Mouse (Mus musculus) midbrain, embryonic 15.5 days (tissue): ENCODE data around the gene Itga10. TPM values are rescaled to one million over a fixed set of nuclear protein-coding genes. Genes with fewer than 3 reads are reported as not detected.
"Not testable (repeated sequence)": the region's sequence is repeated elsewhere in the genome, so short reads cannot be mapped to it uniquely, and the experiment has no call there.

Experiments
- ATAC-seq: fragments of 200-750 bp; cut with Nextera tagmentation; replicated peaks from 2 replicates; pipeline ENCODE4 v1.8.0; 2017; ENCODE audit warnings: moderate TSS enrichment
- H3K27ac ChIP-seq: fragments of 300-500 bp; sonication (generic); 2 replicates; pipeline ENCODE4 v1.5.1; 2015; ENCODE audit warnings: mild to moderate bottlenecking, inconsistent platforms
- H3K27me3 ChIP-seq: fragments of 300-500 bp; sonication (generic); replicated peaks from 2 replicates; pipeline ENCODE4 v1.6.1; 2015; ENCODE audit warnings: inconsistent platforms
- H3K36me3 ChIP-seq: fragments of 300-500 bp; sonication (generic); replicated peaks from 2 replicates; pipeline ENCODE4 v1.6.1; 2015; ENCODE audit warnings: inconsistent platforms
- H3K4me1 ChIP-seq: fragments of 300-500 bp; sonication (generic); 2 replicates; pipeline ENCODE4 v1.6.1; 2015; ENCODE audit warnings: inconsistent platforms
- H3K4me2 ChIP-seq: fragments of 300-500 bp; sonication (generic); 2 replicates; pipeline ENCODE4 v1.6.1; 2015; ENCODE audit warnings: inconsistent platforms, mild to moderate bottlenecking, moderate library complexity
- H3K4me3 ChIP-seq: fragments of 300-500 bp; sonication (generic); 2 replicates; pipeline ENCODE4 v1.5.1; 2015; ENCODE audit warnings: mild to moderate bottlenecking, inconsistent platforms
- H3K9ac ChIP-seq: fragments of 300-500 bp; sonication (generic); 2 replicates; pipeline ENCODE4 v1.6.1; 2015; ENCODE audit warnings: mild to moderate bottlenecking, inconsistent platforms
- H3K9me3 ChIP-seq: fragments of 300-500 bp; sonication (generic); 2 replicates; pipeline ENCODE4 v1.6.1; 2016; ENCODE audit warnings: inconsistent platforms
- WGBS: fragments of 180-500 bp; shearing (Covaris S2); methylation state at CpG from one replicate; pipeline ENCODE4 v1.1.7; 2015; ENCODE audit warnings: mixed read lengths; 5-methylcytosine and 5-hydroxymethylcytosine counted together
- polyA plus RNA-seq: library from polyadenylated mRNA; unstranded; fragments of >200 nt; fragmentation: Nextera tagmentation; extraction: Ambion mirVana; gene quantifications from 2 replicates; pipeline ENCODE4 v1.2.1, GENCODE M21; 2015

Itga10 gene
- polyA plus RNA-seq, 1 experiment from 2014 or later, result 1.6 TPM

DNA sequence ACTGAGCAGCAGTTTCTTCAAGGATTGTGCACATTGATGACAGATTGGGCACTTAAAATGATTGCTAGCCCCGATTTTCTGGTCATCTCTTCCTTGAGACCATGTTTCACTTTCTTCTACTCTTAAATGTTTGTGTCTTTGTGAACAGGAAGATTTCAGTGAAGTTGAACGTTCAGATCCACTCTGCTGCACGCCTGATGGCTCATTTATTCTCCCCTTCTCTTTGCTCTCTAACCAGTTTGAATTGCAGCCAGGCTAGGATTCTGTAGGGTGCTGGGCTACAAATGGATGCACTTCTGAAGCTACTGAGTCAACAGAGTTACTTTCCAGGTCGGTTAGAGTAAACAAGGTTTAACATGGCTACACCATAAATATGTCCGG is 42.7 kb upstream of the Itga10 start:
- peak overlapping the region; percentile 93 for H3K27ac ChIP-seq
- WGBS, result 21% methylated on average over 5 of the region's 5 CpGs
- no peaks in the 10 kb centered on the region for H3K27me3 ChIP-seq

DNA sequence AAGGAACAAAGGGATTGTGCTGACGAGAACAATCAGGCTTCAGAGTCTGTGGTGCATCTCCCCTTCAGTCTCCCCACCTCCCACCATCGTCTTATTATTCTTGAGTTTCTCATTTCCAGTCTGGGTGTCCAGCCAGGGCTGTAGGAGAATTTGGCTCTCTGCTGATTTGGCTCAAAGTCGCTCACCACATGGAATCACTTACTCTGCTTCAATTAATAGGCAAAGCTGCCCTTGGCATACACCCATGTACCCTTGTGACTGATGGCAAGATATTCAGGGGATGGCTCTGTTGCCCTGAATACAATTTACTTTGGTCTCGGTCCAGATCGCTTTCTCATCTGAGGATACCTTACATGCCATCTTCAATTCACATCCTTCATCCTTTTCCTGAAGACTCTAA is 42.1 kb upstream of the Itga10 start:
- no peaks in the 10 kb centered on the region for H3K9me3 ChIP-seq
- H3K27me3 ChIP-seq, result no peaks in the 10 kb centered on the region
- H3K27ac ChIP-seq, result peak overlapping the region; percentile 93
- peak overlapping the region; percentile 79 for H3K4me2 ChIP-seq
- no peaks in the 10 kb centered on the region for H3K36me3 ChIP-seq
- H3K4me1 ChIP-seq, result peaks cover 65% of the 10 kb centered on the region
- ATAC-seq, result no peak
- WGBS, result 31% methylated on average over 5 of the region's 5 CpGs
- peak overlapping the region; percentile 80 for H3K4me3 ChIP-seq
- H3K9ac ChIP-seq, result peak overlapping the region; percentile 17

More for the DNA sequence above, 42.7 kb upstream of the Itga10 start:
- H3K4me3 ChIP-seq, result peak overlapping the region; percentile 80
- H3K36me3 ChIP-seq, result no peaks in the 10 kb centered on the region
- H3K4me1 ChIP-seq, result peaks cover 71% of the 10 kb centered on the region
- H3K9me3 ChIP-seq, result no peaks in the 10 kb centered on the region
- peak overlapping the region; percentile 79 for H3K4me2 ChIP-seq
- H3K9ac ChIP-seq, result peak overlapping the region; percentile 82
- no peak for ATAC-seq

- not testable (repeated sequence) for H3K27me3 ChIP-seq, H3K4me2 ChIP-seq, H3K9ac ChIP-seq, H3K4me3 ChIP-seq, H3K36me3 ChIP-seq, H3K27ac ChIP-seq, H3K9me3 ChIP-seq, ATAC-seq
- 85% methylated on average over 4 of the region's 4 CpGs for WGBS
- H3K4me1 ChIP-seq, result peaks cover 41% of the 10 kb centered on the region
These were observed 39.4 kb upstream of the Itga10 start for GRCm38 (mm10) chr3:96606007-96606406.

GRCm38 (mm10) chr3:96606618-96607017 is 38.8 kb upstream of the Itga10 start:
- H3K27ac ChIP-seq, result no peak overlapping the region
- no peaks in the 10 kb centered on the region for H3K27me3 ChIP-seq
- no peak for ATAC-seq
- H3K4me2 ChIP-seq, result no peak overlapping the region
- WGBS, result 89% methylated on average over 4 of the region's 4 CpGs
- H3K9ac ChIP-seq, result no peak overlapping the region
- H3K36me3 ChIP-seq, result no peaks in the 10 kb centered on the region
- H3K9me3 ChIP-seq, result no peaks in the 10 kb centered on the region
- peaks cover 41% of the 10 kb centered on the region for H3K4me1 ChIP-seq
- no peak overlapping the region for H3K4me3 ChIP-seq

GRCm38 (mm10) chr3:96617941-96618340 is 27.4 kb upstream of the Itga10 start:
- Histone ChIP-seq H3K27ac (no peak overlapping the region), H3K4me3 (no peak overlapping the region), H3K9ac (no peak overlapping the region), H3K4me2 (no peak overlapping the region), H3K36me3 (peaks cover 49% of the 10 kb centered on the region), H3K27me3 (no peaks in the 10 kb centered on the region), H3K4me1 (no peaks in the 10 kb centered on the region), H3K9me3 (no peaks in the 10 kb centered on the region)
- WGBS, result 94% methylated on average over 3 of the region's 3 CpGs
- no peak for ATAC-seq

- H3K36me3 ChIP-seq, result peaks cover 30% of the 10 kb centered on the region
- no peak overlapping the region for H3K4me2 ChIP-seq
- H3K9me3 ChIP-seq, result no peaks in the 10 kb centered on the region
- WGBS, result 95% methylated on average over 4 of the region's 4 CpGs
- no peak overlapping the region for H3K4me3 ChIP-seq
- no peak overlapping the region for H3K9ac ChIP-seq
- ATAC-seq, result no peak
- no peaks in the 10 kb centered on the region for H3K27me3 ChIP-seq
- H3K27ac ChIP-seq, result no peak overlapping the region
- no peaks in the 10 kb centered on the region for H3K4me1 ChIP-seq
These were observed 22.2 kb upstream of the Itga10 start for GRCm38 (mm10) chr3:96623201-96623600.

DNA sequence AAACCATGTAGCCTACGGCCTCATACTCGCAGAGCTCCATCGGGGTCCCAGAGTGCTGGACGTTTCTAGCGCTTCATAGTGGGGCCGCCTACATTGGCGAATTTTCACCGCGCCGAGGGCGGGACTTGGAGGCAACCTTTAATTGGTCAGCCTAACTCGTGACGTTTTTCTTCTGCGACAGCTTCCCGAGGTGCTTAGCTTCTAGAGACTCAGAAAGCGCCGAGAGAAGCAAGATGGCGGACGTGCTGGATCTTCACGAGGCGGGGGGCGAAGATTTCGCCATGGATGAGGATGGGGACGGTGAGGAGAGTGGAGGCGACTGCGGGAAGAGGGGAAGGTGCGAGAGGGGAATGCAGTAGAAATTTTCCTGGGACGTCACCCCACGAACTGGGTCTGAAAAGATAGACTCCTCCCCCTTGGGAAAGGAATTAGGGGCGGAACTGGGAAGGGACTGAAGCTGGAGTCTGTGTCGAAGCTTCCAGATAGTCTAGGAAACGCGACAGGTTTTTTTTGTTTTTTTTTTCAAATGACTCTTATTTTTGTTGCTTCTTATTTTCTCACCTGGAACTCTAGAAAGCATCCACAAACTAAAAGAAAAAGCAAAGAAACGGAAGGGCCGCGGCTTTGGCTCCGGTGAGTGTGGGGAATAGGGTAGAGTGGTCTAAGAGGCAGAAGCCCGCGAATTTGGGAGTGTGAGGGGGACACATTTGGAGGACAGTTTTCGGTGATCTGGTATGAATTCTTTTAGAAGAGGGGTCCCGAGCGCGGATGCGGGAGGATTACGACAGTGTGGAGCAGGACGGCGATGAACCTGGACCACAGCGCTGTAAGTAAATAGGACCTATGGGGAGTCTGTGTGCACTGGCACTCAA is 15.4 kb upstream of the Itga10 start, which contains the start of gene Rbm8a:
Gene Rbm8a, plus strand, starts transcription at position 205 of the 872 bp plus-strand sequence.
- Histone ChIP-seq H3K9ac (peak within 1 kb of the TSS; percentile 64), H3K36me3 (peaks cover 7% of the 10 kb centered on the region; the same call in 1 of the 2 replicates), H3K4me2 (peak within 1 kb of the TSS; percentile 70), H3K27me3 (no peaks in the 10 kb centered on the region), H3K27ac (peak within 1 kb of the TSS; percentile 79), H3K4me1 (peaks cover 20% of the 10 kb centered on the region), H3K9me3 (no peaks in the 10 kb centered on the region), H3K4me3 (peak within 1 kb of the TSS; percentile 73)
- peak; percentile 96 for ATAC-seq
- WGBS, result under 1% methylated on average over 48 of the region's 48 CpGs

GRCm38 (mm10) chr3:96632058-96632457 is 13.3 kb upstream of the Itga10 start:
- Histone ChIP-seq H3K27me3 (no peaks in the 10 kb centered on the region), H3K4me1 (peaks cover 34% of the 10 kb centered on the region)

DNA sequence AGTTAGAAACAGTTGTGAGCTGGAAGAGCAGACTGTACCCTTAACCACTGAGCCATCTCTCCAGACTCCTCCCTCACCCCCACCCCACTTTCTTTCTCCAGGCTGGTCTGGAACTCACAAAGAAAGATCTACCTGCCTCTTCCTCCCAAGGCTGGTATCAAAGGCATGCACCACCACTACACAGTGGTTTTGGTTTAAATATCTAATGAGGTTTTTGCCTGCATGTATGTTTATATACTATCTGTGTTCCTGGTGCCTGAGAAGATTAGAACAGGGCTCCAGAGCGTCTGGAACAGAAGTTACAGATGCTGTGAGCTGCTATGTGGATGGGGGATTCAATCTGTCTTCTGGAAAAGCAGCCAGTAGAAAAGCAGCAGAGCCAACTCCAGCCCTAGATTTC is 11.4 kb upstream of the Itga10 start:
- Histone ChIP-seq H3K4me3 (no peak overlapping the region), H3K9ac (no peak overlapping the region), H3K27ac (no peak overlapping the region), H3K9me3 (no peaks in the 10 kb centered on the region), H3K36me3 (peaks cover 13% of the 10 kb centered on the region), H3K27me3 (no peaks in the 10 kb centered on the region), H3K4me2 (no peak overlapping the region), H3K4me1 (peaks cover 37% of the 10 kb centered on the region)
- ATAC-seq, result no peak
- 83% methylated on average over 1 of the region's 1 CpGs for WGBS

More at GRCm38 (mm10) chr3:96632058-96632457, 13.3 kb upstream of the Itga10 start:
- Histone ChIP-seq H3K36me3 (peaks cover 5% of the 10 kb centered on the region; the same call in 1 of the 2 replicates), H3K9me3 (no peaks in the 10 kb centered on the region), H3K27ac (no peak overlapping the region), H3K4me2 (no peak overlapping the region), H3K4me3 (no peak overlapping the region), H3K9ac (no peak overlapping the region)
- ATAC-seq, result no peak

DNA sequence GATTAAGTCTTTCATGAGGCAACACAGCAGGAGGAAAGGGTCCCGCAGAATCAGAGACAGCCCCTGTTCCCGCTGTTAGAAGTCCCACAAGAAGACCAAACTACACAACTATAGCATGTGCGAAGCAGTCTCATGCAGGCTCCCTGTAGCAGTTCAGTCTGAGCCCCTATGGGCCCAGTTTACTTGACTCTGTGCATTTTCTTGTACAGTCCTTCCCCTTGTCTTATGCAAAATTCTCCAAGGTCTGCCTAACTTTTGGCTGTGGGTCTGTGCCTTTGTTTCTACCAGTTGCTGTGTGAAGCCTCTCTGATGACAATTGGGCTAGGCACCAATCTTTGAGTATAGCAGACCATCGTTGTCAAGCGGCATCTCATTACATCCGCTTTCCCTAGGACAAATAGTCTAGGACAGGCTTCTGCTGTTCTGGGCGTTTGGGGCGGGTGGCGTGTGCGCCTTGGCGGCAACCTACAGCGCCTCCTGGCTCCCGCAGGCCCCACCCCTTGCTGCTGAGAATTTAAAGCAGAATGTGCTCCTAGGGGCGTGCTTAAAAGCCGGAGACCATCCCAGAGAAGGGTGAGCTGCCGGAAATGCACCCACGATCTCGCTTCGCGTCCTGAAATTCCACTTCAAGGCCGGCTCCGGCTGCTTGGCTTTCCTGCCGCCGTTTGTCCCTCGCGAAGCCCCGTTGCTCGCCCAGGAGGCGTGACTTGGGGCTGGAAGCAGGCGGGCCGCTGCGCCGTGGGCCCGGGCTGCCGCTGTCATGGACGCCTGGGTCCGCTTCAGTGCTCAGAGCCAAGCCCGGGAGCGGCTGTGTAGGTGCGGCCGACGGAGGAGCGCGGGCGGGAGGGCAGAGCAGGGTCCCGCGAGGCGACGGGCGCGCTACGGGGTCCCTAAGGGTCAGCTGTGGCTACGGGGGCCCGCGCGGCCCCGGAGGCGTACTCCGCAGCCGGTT is 10.2 kb upstream of the Itga10 start, which contains the start of the genes Pex11b and Gm42957:
Gene Pex11b, plus strand, starts transcription at position 449 of the 952 bp plus-strand sequence.
Gene Gm42957, plus strand, starts transcription at position 547 of the 952 bp plus-strand sequence.
- Histone ChIP-seq H3K4me2 (peak within 1 kb of the TSS; percentile 91), H3K36me3 (peaks cover 22% of the 10 kb centered on the region), H3K4me3 (peak within 1 kb of the TSS; percentile 91), H3K4me1 (peaks cover 33% of the 10 kb centered on the region), H3K27me3 (no peaks in the 10 kb centered on the region), H3K9ac (peak within 1 kb of the TSS; percentile 91), H3K27ac (peak within 1 kb of the TSS; percentile 85), H3K9me3 (no peaks in the 10 kb centered on the region)
- whole genome bisulfite sequencing, result 1% methylated on average over 60 of the region's 60 CpGs
- peak; percentile 88 for ATAC-seq

- ATAC-seq, result no peak; the same call in 1 of the 2 replicates
- 10% methylated on average over 15 of the region's 15 CpGs for WGBS
- H3K4me1 ChIP-seq, result peaks cover 29% of the 10 kb centered on the region
- H3K27ac ChIP-seq, result peak overlapping the region; percentile 85
- H3K36me3 ChIP-seq, result peaks cover 23% of the 10 kb centered on the region
- H3K4me2 ChIP-seq, result peak overlapping the region; percentile 91
- no peaks in the 10 kb centered on the region for H3K27me3 ChIP-seq
- H3K9me3 ChIP-seq, result no peaks in the 10 kb centered on the region
- peak overlapping the region; percentile 91 for H3K4me3 ChIP-seq
- peak overlapping the region; percentile 91 for H3K9ac ChIP-seq
These were observed 9.5 kb upstream of the Itga10 start for GRCm38 (mm10) chr3:96635906-96636305.

- H3K4me3 ChIP-seq, result peak overlapping the region; percentile 91
- no peaks in the 10 kb centered on the region for H3K9me3 ChIP-seq
- WGBS, result 70% methylated on average over 11 of the region's 11 CpGs
- peak overlapping the region; percentile 91 for H3K4me2 ChIP-seq
- H3K27me3 ChIP-seq, result no peaks in the 10 kb centered on the region
- H3K4me1 ChIP-seq, result peaks cover 23% of the 10 kb centered on the region
- peaks cover 23% of the 10 kb centered on the region for H3K36me3 ChIP-seq
- no peak overlapping the region for H3K27ac ChIP-seq
- H3K9ac ChIP-seq, result no peak overlapping the region
- ATAC-seq, result no peak
These were observed 8.9 kb upstream of the Itga10 start for GRCm38 (mm10) chr3:96636448-96636847.
